In the genomic region with DNA sequence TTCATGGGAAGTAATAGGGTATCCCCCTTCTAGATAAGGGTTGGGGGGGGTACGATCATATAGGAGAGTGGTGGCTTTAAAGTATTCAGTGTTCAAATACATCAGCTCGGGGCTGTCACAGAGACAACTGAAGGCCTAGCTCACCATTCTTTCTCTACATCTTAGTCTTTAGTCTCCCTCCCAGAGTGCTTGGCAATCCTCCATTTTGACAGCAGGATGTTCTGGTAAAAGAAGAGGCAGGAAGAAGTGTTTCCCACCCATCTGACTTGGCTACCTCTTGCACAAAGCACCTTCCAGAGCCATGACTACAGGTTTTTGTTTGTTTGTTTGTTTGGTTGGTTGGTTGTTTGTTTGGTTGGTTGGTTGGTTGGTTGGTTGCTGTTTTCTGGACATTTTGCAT, we compare ENCODE assay signal across 27 mouse cellular contexts.
"Had no signal": no experiment of that assay in that cellular context is flagged by ENCODE, and none has a peak within 500 bp of the region (broad histone marks: within the 10 kb centered on the region; RNA-seq: fewer than 3 reads in every experiment).

No protein-coding gene starts in this region.

- ATAC-seq: hindbrain, embryonic 16.5 days; inflammation-experienced regulatory T-cells, adult 6 months; intestine, embryonic 15.5 days; intestine, postnatal 0 days had no signal

- H3K27me3 ChIP-seq: heart, embryonic 12.5 days; hindbrain, embryonic 12.5 days; intestine, embryonic 15.5 days; limb, embryonic 12.5 days; liver, embryonic 13.5 days had no signal

- H3K4me1 ChIP-seq: heart, embryonic 10.5 days; heart, embryonic 12.5 days; hindbrain, embryonic 10.5 days; hindbrain, embryonic 12.5 days; intestine, embryonic 15.5 days; limb, embryonic 10.5 days; limb, embryonic 12.5 days; liver, embryonic 13.5 days had no signal

- H3K9me3 ChIP-seq: heart, embryonic 10.5 days; heart, embryonic 12.5 days; hindbrain, embryonic 10.5 days; hindbrain, embryonic 12.5 days; intestine, embryonic 15.5 days; limb, embryonic 10.5 days; limb, embryonic 12.5 days; liver, embryonic 13.5 days had no signal

- H3K4me2 ChIP-seq: heart, embryonic 12.5 days; hindbrain, embryonic 12.5 days; hindbrain, embryonic 14.5 days; intestine, embryonic 15.5 days; limb, embryonic 12.5 days; liver, embryonic 11.5 days; liver, embryonic 13.5 days had no signal

- H3K4me3 ChIP-seq: gastrocnemius, adult 2 months; heart, embryonic 10.5 days; heart, embryonic 12.5 days; hindbrain, embryonic 10.5 days; hindbrain, embryonic 12.5 days; intestine, embryonic 15.5 days; layer of hippocampus, adult 2 months; left cerebral cortex, adult 2 months; limb, embryonic 10.5 days; limb, embryonic 12.5 days; liver, embryonic 13.5 days had no signal

- DNase-seq: gastrocnemius, adult 2 months; gastrocnemius, postnatal 10 days; gastrocnemius, postnatal 25 days; heart, adult 18-20 months; heart, postnatal 10 days; heart, postnatal 4 days; kidney, adult 18-20 months; kidney, adult 8-10 months; kidney, postnatal 10 days; kidney, postnatal 25 days; kidney, postnatal 4 days; liver; liver, embryonic 13.5 days had no signal

- H3K36me3 ChIP-seq: heart, embryonic 10.5 days; heart, embryonic 12.5 days; hindbrain, embryonic 10.5 days; hindbrain, embryonic 12.5 days; intestine, embryonic 15.5 days; limb, embryonic 10.5 days; limb, embryonic 12.5 days; liver, embryonic 13.5 days had no signal

- H3K27ac ChIP-seq: gastrocnemius, adult 2 months; heart, embryonic 10.5 days; hindbrain, embryonic 10.5 days; hindbrain, embryonic 12.5 days; hindbrain, embryonic 14.5 days; intestine, embryonic 15.5 days; layer of hippocampus, adult 2 months; left cerebral cortex, adult 2 months; limb, embryonic 10.5 days; limb, embryonic 12.5 days; liver, embryonic 13.5 days had no signal

- H3K9ac ChIP-seq: heart, embryonic 12.5 days; hindbrain, embryonic 12.5 days; hindbrain, embryonic 14.5 days; intestine, embryonic 15.5 days; limb, embryonic 12.5 days; liver, embryonic 13.5 days had no signal
